Mouse (Mus musculus) kidney, embryonic 15.5 days (tissue): ENCODE results near the gene Pcsk7. TPM values are rescaled to one million over a fixed set of nuclear protein-coding genes. Genes with fewer than 3 reads are reported as not detected.

Experiments used
- ATAC-seq: fragments of 200-750 bp; cut with Nextera tagmentation; replicated peaks from 2 replicates; pipeline ENCODE4 v1.8.0; 2017; ENCODE audit warnings: moderate TSS enrichment; ENCODE audit not compliant: low FRiP score
- H3K27ac ChIP-seq: fragments of 300-500 bp; sonication (generic); 2 replicates; pipeline ENCODE4 v1.5.1; 2015; ENCODE audit warnings: mild to moderate bottlenecking, inconsistent platforms
- H3K27me3 ChIP-seq: fragments of 300-500 bp; sonication (generic); 2 replicates; pipeline ENCODE4 v1.6.1; 2015; ENCODE audit warnings: inconsistent platforms
- H3K36me3 ChIP-seq: fragments of 300-500 bp; sonication (generic); 2 replicates; pipeline ENCODE4 v1.6.1; 2015; ENCODE audit warnings: inconsistent platforms
- H3K4me1 ChIP-seq: fragments of 300-500 bp; sonication (generic); 2 replicates; pipeline ENCODE4 v1.6.1; 2015; ENCODE audit warnings: inconsistent platforms
- H3K4me2 ChIP-seq: fragments of 300-500 bp; sonication (generic); 2 replicates; pipeline ENCODE4 v1.6.1; 2015; ENCODE audit warnings: moderate library complexity, mild to moderate bottlenecking, inconsistent platforms
- H3K4me3 ChIP-seq: fragments of 300-500 bp; sonication (generic); replicated peaks from 2 replicates; pipeline ENCODE4 v1.5.1; 2015; ENCODE audit warnings: mild to moderate bottlenecking, inconsistent platforms
- H3K9ac ChIP-seq: fragments of 300-500 bp; sonication (generic); 2 replicates; pipeline ENCODE4 v1.6.1; 2015; ENCODE audit warnings: mild to moderate bottlenecking, inconsistent platforms
- H3K9me3 ChIP-seq: fragments of 300-500 bp; sonication (generic); replicated peaks from 2 replicates; pipeline ENCODE4 v1.6.1; 2016; ENCODE audit warnings: inconsistent platforms
- WGBS: fragments of 180-500 bp; shearing (Covaris S2); methylation state at CpG from one replicate; pipeline ENCODE4 v1.1.7; 2015; ENCODE audit warnings: mixed read lengths; 5-methylcytosine and 5-hydroxymethylcytosine counted together
- polyA plus RNA-seq: library from polyadenylated mRNA; unstranded; fragments of >200 nt; fragmentation: Nextera tagmentation; extraction: Ambion mirVana; gene quantifications from 2 replicates; pipeline ENCODE4 v1.2.1, GENCODE M21; 2015

The Pcsk7 gene
- polyA plus RNA-seq, 1 experiment from 2014 or later = 22.0 TPM

DNA sequence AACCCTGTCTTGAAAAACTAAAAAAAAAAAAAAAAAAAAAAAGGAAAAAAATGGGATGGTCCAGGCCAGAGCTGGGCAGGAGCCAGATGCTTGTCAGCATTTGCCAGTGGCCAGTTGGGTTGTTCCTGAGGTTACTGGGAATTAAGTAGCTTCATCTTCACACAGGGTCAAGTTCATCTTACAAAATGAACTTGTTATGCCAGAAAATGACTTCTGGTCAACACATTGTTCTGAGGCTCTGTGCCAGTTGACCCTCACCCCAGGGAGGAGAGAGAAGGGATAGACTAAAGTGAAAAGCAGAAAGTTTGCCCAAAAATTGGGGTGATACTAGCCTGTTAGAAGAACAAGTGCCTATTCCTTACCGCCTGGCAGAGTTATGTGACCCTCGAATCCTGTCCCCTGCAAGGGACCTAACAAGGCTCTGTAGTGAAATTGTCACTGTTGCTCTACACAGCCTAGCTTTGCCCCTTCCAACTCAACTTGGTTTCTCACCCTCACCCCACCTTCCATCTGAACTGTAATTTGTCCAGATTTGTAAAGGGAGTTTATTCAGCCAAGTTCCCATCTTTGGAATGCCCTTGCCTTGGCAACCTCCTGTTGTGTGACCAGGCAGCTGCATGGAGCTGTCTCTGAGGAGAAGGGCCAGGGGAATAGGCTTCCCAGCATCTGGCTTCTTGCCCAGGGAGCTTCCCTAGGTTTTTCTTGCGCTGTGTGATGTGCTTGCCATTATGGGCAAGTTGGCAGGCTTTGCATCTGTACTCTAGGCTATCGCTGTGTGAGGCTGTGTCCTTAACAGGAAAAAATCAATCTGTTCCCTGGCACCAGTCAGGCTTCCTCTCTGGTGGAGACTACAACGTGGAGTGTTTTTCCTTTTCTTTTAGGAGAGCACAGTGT is 11.0 kb downstream of the Pcsk7 start:
- Histone ChIP-seq H3K27me3 (no peaks in the 10 kb centered on the region), H3K4me2 (no peak overlapping the region), H3K27ac (no peak overlapping the region), H3K9ac (no peak overlapping the region), H3K36me3 (peaks cover 96% of the 10 kb centered on the region), H3K4me3 (no peak overlapping the region), H3K4me1 (no peaks in the 10 kb centered on the region), H3K9me3 (no peaks in the 10 kb centered on the region)
- ATAC-seq = no peak
- whole genome bisulfite sequencing = 84% methylated on average over 5 of the region's 5 CpGs

DNA sequence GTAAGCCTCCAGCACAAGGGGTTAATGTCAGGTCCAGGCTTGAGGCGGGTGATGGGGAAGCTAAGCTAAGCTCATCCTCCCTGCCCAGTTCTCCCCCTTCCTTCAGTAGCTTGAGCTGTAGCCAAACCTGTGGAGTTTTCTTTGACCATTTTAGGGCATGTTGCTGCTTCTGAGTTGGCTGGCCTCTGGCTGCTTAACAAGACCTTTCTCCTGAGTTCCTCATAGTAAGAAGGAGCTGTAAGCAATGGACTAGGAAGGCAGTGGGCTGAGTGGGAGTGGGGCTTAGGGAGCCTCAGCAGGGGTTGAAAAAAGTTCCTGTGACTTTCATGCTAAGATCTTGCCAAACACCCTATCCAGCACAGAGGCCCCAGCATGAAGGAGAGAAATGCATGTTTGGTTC is 13.6 kb downstream of the Pcsk7 start:
- no peaks in the 10 kb centered on the region for H3K27me3 ChIP-seq
- no peak overlapping the region for H3K4me2 ChIP-seq
- H3K4me1 ChIP-seq = no peaks in the 10 kb centered on the region
- H3K27ac ChIP-seq = no peak overlapping the region
- no peak for ATAC-seq
- H3K9me3 ChIP-seq = no peaks in the 10 kb centered on the region
- 58% methylated on average over 1 of the region's 1 CpGs for WGBS
- H3K4me3 ChIP-seq = no peak overlapping the region
- peaks cover 90% of the 10 kb centered on the region for H3K36me3 ChIP-seq
- no peak overlapping the region for H3K9ac ChIP-seq

GRCm38 (mm10) chr9:45929285-45929684 is 23.0 kb downstream of the Pcsk7 start:
- H3K27me3 ChIP-seq = no peaks in the 10 kb centered on the region
- H3K4me2 ChIP-seq = no peak overlapping the region
- H3K4me1 ChIP-seq = peaks cover 13% of the 10 kb centered on the region
- 91% methylated on average over 5 of the region's 5 CpGs for WGBS
- peaks cover 67% of the 10 kb centered on the region for H3K36me3 ChIP-seq
- H3K9ac ChIP-seq = no peak overlapping the region
- no peaks in the 10 kb centered on the region for H3K9me3 ChIP-seq
- H3K4me3 ChIP-seq = no peak overlapping the region
- ATAC-seq = no peak
- H3K27ac ChIP-seq = no peak overlapping the region

DNA sequence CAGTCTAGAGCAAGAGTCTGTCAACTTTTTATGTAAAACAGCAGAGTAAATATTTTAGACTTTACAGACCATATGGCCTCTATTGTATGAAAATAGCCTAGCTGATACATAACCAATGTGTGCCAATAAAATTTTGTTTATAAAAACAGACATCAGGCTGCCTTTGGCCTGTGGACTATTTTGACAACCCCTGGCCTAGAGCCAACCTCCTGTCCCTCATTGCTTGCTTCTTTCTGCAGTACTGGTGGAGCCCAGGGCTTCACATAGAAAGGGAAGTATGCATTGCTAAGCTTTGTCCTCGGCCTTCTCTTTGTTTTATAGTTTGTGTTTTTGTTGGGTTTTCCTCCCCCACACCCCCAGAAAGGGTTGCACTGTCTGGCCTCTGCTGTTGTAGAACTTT is 25.7 kb downstream of the Pcsk7 start:
- Histone ChIP-seq H3K4me2 (no peak overlapping the region), H3K36me3 (peaks cover 45% of the 10 kb centered on the region), H3K9ac (no peak overlapping the region), H3K9me3 (no peaks in the 10 kb centered on the region), H3K27ac (no peak overlapping the region), H3K4me1 (peaks cover 23% of the 10 kb centered on the region), H3K27me3 (peaks cover 4% of the 10 kb centered on the region), H3K4me3 (no peak overlapping the region)
- no peak for ATAC-seq
- WGBS = 35% methylated on average over 1 of the region's 1 CpGs

GRCm38 (mm10) chr9:45932571-45933415 is 26.5 kb downstream of the Pcsk7 start:
- no peak for ATAC-seq
- Histone ChIP-seq H3K4me2 (peak overlapping the region; percentile 9; the same call in 1 of the 2 replicates), H3K4me1 (peaks cover 23% of the 10 kb centered on the region), H3K4me3 (no peak overlapping the region), H3K27ac (0 out of 2 replicates have a peak overlapping the region, but pooled peaks have one; percentile 1), H3K36me3 (peaks cover 40% of the 10 kb centered on the region), H3K27me3 (peaks cover 4% of the 10 kb centered on the region), H3K9ac (no peak overlapping the region), H3K9me3 (no peaks in the 10 kb centered on the region)
- 62% methylated on average over 11 of the region's 11 CpGs for WGBS

GRCm38 (mm10) chr9:45935628-45936210 is 29.4 kb downstream of the Pcsk7 start, which contains the start of gene Tagln:
Gene Tagln, minus strand, starts transcription at chr9:45936058.
- 2% methylated on average over 21 of the region's 21 CpGs for WGBS
- 0 out of 2 replicates have a peak within 1 kb of the TSS, but pooled peaks have one; percentile 7 for H3K9ac ChIP-seq
- H3K36me3 ChIP-seq = peaks cover 31% of the 10 kb centered on the region
- ATAC-seq = peak; percentile 44
- H3K9me3 ChIP-seq = no peaks in the 10 kb centered on the region
- peak within 1 kb of the TSS; percentile 41; the same call in 1 of the 2 replicates for H3K27ac ChIP-seq
- H3K27me3 ChIP-seq = peaks cover 4% of the 10 kb centered on the region
- peak within 1 kb of the TSS; percentile 60 for H3K4me2 ChIP-seq
- peaks cover 23% of the 10 kb centered on the region for H3K4me1 ChIP-seq
- peak within 1 kb of the TSS; percentile 29 for H3K4me3 ChIP-seq

DNA sequence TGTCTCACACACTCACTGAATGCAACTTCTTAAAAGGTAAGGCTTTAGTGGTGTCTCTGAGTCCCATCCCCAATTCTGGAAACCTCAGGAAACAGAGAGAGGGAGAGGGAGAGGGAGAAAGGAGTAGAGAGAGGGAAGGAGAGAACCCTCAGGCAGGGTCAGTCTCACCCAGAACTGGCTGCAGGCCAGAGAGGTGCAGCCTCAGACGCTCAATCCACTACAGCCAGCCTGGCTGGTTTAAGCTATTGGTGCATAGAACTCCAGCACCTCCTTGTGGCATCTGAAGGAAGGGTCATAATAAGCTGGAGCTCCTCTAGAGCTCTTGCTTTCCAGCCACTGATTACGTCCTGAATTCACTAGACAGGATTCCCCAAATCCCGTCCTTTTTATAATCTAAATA is 30.6 kb downstream of the Pcsk7 start:
- no peaks in the 10 kb centered on the region for H3K9me3 ChIP-seq
- H3K4me1 ChIP-seq = peaks cover 23% of the 10 kb centered on the region
- H3K4me2 ChIP-seq = no peak overlapping the region
- no peak overlapping the region for H3K9ac ChIP-seq
- peaks cover 32% of the 10 kb centered on the region for H3K36me3 ChIP-seq
- ATAC-seq = peak; percentile 64; the same call in 1 of the 2 replicates
- WGBS = 23% methylated on average over 3 of the region's 3 CpGs
- H3K27ac ChIP-seq = no peak overlapping the region
- H3K27me3 ChIP-seq = peaks cover 4% of the 10 kb centered on the region
- H3K4me3 ChIP-seq = no peak overlapping the region

GRCm38 (mm10) chr9:45938088-45938487 is 31.8 kb downstream of the Pcsk7 start:
- no peaks in the 10 kb centered on the region for H3K9me3 ChIP-seq
- H3K4me2 ChIP-seq = no peak overlapping the region
- no peak for ATAC-seq
- peaks cover 4% of the 10 kb centered on the region for H3K27me3 ChIP-seq
- peaks cover 44% of the 10 kb centered on the region for H3K36me3 ChIP-seq
- no peak overlapping the region for H3K9ac ChIP-seq
- H3K4me1 ChIP-seq = peaks cover 16% of the 10 kb centered on the region
- no peak overlapping the region for H3K27ac ChIP-seq
- no peak overlapping the region for H3K4me3 ChIP-seq
- 88% methylated on average over 8 of the region's 8 CpGs for WGBS

DNA sequence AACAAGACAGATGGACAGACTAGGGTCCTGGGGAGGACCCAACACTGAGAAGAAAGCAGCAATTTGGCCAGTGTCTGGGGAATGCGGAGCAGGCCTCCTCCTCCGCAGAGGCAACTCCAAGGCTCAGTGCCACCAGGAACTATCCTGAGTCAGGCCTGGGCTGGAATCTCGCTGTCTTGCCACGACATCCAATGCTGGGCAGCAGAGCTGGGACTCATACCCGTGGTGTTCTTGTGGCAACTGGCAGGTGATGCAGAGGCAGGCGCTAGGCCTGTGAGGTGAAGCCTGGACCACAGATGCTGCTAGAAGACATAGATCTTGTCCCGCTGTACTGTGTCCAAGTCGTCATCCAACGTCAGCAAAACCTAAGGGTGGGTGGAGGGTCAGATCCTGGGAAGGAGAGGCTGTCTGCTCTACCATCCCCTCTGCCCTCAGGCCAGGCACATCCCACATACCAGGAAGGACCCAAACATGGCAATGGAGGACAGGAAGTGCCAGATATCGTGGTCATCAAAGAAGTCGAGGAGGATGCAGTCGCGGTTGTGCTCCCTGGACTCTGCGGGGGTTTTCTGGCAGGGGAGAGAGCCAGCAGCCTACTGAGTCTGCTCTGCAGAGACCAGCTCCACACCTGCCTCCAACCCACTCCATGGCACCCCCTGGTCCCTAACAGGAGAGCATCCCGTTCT is 32.8 kb downstream of the Pcsk7 start:
- 75% methylated on average over 15 of the region's 15 CpGs for WGBS
- H3K9ac ChIP-seq = no peak overlapping the region
- no peak overlapping the region for H3K4me2 ChIP-seq
- H3K4me1 ChIP-seq = peaks cover 10% of the 10 kb centered on the region
- no peak for ATAC-seq
- H3K27ac ChIP-seq = no peak overlapping the region
- no peak overlapping the region for H3K4me3 ChIP-seq
- peaks cover 4% of the 10 kb centered on the region for H3K27me3 ChIP-seq
- H3K9me3 ChIP-seq = no peaks in the 10 kb centered on the region
- H3K36me3 ChIP-seq = peaks cover 52% of the 10 kb centered on the region

DNA sequence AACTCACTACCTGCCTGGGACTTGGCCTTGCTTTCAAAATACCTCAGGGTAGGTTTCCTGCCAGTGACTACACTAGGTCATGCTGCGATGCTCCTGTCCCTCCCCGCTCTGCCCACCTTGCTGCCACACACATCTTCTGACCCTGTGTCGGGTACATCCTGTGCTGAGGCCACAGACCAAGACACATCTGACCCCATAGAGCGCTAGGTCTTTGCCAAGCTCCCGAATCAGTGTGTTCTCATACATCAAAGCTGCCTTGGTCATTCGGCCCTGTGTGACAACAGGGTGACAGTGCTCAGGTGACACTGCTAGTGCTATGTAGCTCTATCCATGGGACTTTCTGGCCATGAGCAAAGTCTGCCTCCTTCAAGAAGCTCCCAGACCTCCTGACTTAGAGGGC is 33.5 kb downstream of the Pcsk7 start:
- Histone ChIP-seq H3K9ac (no peak overlapping the region), H3K27me3 (peaks cover 4% of the 10 kb centered on the region), H3K36me3 (peaks cover 59% of the 10 kb centered on the region), H3K27ac (no peak overlapping the region), H3K4me1 (peaks cover 10% of the 10 kb centered on the region), H3K4me2 (no peak overlapping the region), H3K4me3 (no peak overlapping the region), H3K9me3 (no peaks in the 10 kb centered on the region)
- 84% methylated on average over 6 of the region's 6 CpGs for WGBS
- no peak for ATAC-seq

DNA sequence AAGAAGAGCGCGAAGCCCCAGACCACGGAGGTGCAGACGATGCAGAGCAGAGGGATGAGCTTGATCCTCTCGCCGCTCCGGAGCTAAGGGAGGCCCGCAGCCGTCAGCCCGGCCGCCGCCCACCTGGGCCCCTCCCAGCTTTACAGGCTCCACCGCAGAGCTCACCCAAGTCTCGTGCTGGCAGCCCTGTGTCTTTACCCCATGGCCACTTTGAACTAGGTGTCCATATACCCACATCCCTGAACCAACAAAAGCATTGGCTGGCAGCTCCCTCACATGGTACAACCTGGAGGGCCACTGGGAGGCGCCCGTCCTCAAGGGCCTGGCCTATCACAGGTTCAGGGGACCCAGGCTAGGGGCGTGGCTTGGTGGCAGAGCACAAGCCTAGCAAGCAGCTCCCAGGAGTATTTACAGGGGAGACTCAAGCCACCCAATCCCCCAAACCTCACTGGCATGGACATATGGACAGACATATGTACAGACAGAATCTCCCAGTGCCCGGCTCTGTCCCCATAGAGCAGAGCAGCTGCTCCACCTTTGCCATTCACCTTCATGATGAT is 35.1 kb downstream of the Pcsk7 start:
- 68% methylated on average over 18 of the region's 18 CpGs for WGBS
- Histone ChIP-seq H3K4me2 (no peak overlapping the region), H3K27me3 (no peaks in the 10 kb centered on the region), H3K27ac (no peak overlapping the region), H3K9me3 (no peaks in the 10 kb centered on the region), H3K4me3 (no peak overlapping the region), H3K4me1 (peaks cover under 1% of the 10 kb centered on the region), H3K9ac (no peak overlapping the region), H3K36me3 (peaks cover 75% of the 10 kb centered on the region)
- no peak for ATAC-seq
